Mouse (Mus musculus): ENCODE results near the gene Rpl35a. TPM values are rescaled to one million over a fixed set of nuclear protein-coding genes. Genes with fewer than 3 reads are reported as not detected.
A peak's percentile ranks its signal among the peaks of the same experiment; 100 is the strongest.
"Not testable (repeated sequence)": the region's sequence is repeated elsewhere in the genome, so short reads cannot be mapped to it uniquely, and the experiment has no call there.

Rpl35a gene
- polyA plus RNA-seq, 1 experiment from 2014 or later: 477 TPM

DNA sequence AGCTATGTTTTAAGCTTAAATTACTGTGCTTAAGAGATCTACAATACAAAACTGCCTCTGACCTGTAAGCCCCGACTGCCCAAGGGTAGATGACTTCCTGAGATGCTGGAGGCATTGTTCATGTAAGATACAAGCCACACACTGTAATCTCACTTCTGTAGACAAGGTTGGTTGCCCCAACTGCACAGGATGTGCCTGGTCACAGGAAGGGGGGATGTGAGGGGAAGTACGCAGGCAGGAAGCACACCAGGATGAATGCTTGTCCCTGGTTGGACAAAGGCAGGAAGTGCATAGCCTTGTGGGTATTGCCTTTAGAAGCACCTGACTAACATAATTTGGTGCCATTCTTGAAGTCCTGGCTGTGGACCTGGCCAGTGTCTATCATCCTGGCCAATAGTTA lies 13.0 kb upstream of the Rpl35a start:
- Histone ChIP-seq H3K4me3 (replicated peaks; ENCODE audit: low read depth, low read length) (no peak overlapping the region), H3K4me2 (ENCODE audit: low read length) (no peak overlapping the region), H3K4me1 (ENCODE audit: control insufficient read depth, insufficient read depth, low read length) (no peaks in the 10 kb centered on the region), H3K27me3 (ENCODE audit: control insufficient read depth, insufficient read depth, low read length) (no peaks in the 10 kb centered on the region), H3K27ac (replicated peaks; ENCODE audit: low read depth, low read length) (no peak overlapping the region), H3K9ac (replicated peaks; ENCODE audit: low read length) (no peak overlapping the region), H3K9me3 (ENCODE audit: control insufficient read depth, low read length) (no peaks in the 10 kb centered on the region), H3K36me3 (ENCODE audit: control insufficient read depth, insufficient read depth, low read length) (no peaks in the 10 kb centered on the region)
- no peak for DNase-seq
- ATAC-seq (ENCODE audit: low FRiP score, low TSS enrichment): no peak
- WGBS: 77% methylated on average over 2 of the region's 2 CpGs

DNA sequence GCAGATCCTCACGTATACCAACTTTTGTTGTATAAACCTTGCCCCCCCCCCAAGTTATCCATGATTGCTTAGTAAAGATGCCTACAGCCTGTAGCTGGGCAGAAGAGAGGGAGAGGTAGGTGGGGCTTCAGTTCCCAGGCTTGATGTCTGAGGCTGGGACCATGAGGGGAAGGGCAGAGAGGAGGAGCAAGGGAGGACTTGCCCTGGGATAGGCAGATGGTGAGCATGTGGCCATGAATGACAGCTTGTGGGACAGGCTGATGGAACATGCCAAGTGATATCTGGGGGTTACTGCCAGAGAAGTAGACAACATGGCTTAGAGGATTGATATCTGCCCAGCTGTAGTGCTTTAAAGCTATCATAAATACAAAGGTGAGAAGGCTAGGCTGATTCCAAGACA lies 8.2 kb upstream of the Rpl35a start:
- Histone ChIP-seq H3K4me3 (replicated peaks; ENCODE audit: low read depth, low read length) (no peak overlapping the region), H3K9ac (replicated peaks; ENCODE audit: low read length) (no peak overlapping the region), H3K27ac (replicated peaks; ENCODE audit: low read depth, low read length) (no peak overlapping the region), H3K27me3 (ENCODE audit: control insufficient read depth, insufficient read depth, low read length) (no peaks in the 10 kb centered on the region), H3K36me3 (ENCODE audit: control insufficient read depth, insufficient read depth, low read length) (0 out of 2 replicates have a peak, but pooled peaks cover 3% of the 10 kb centered on the region), H3K9me3 (ENCODE audit: control insufficient read depth, low read length) (no peaks in the 10 kb centered on the region), H3K4me2 (ENCODE audit: low read length) (no peak overlapping the region), H3K4me1 (ENCODE audit: control insufficient read depth, insufficient read depth, low read length) (no peaks in the 10 kb centered on the region)
- 97% methylated on average over 1 of the region's 1 CpGs for WGBS
- ATAC-seq (ENCODE audit: low FRiP score, low TSS enrichment) (no peak), DNase-seq (no peak)

DNA sequence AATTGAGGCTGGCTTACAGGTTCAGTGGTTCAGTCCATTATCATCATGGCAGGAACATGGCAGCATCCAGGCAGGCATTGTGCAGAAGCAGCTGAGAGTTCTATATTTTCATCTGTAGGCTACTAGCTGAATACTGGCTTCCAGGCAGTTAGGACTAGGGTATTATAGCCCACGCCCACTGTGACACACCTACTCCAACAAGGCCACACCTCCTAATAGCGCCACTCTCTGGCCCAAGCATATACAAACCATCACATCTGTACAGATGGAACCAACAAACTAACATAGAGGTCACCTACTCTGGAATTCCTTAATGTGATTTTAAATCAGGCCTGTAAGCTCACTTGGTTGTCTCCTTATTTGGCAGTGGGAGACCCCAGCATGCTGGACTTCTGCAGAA lies 7.6 kb upstream of the Rpl35a start:
- ATAC-seq (ENCODE audit: low FRiP score, low TSS enrichment): no peak
- Histone ChIP-seq H3K9ac (replicated peaks; ENCODE audit: low read length) (no peak overlapping the region), H3K27me3 (ENCODE audit: control insufficient read depth, insufficient read depth, low read length) (no peaks in the 10 kb centered on the region), H3K9me3 (ENCODE audit: control insufficient read depth, low read length) (no peaks in the 10 kb centered on the region), H3K36me3 (ENCODE audit: control insufficient read depth, insufficient read depth, low read length) (0 out of 2 replicates have a peak, but pooled peaks cover 3% of the 10 kb centered on the region), H3K4me3 (replicated peaks; ENCODE audit: low read depth, low read length) (no peak overlapping the region), H3K4me2 (ENCODE audit: low read length) (no peak overlapping the region), H3K4me1 (ENCODE audit: control insufficient read depth, insufficient read depth, low read length) (no peaks in the 10 kb centered on the region), H3K27ac (replicated peaks; ENCODE audit: low read depth, low read length) (no peak overlapping the region)
- 81% methylated on average over 2 of the region's 2 CpGs for WGBS
- no peak for DNase-seq

DNA sequence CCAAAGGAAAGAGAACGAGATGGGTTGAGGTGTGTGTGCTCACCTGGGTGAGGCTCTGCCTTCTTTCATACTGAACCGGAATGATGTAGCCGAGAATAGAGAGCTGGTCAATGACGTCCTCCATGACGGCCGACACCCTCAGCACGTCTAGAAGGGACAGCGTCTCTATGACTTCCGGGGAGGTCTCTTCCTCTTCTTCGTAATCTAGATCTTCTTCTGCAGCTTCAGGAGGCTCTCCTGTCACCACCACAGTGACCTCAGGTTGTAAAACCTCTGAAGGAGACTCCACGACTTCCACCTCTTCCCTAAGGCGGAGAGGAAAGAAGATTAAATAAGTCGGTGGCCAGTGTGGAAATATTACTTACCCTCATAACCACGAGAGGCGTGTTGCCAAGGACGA lies 6.4 kb upstream of the Rpl35a start:
- H3K4me3 ChIP-seq (replicated peaks; ENCODE audit: low read depth, low read length): no peak overlapping the region
- no peaks in the 10 kb centered on the region for H3K27me3 ChIP-seq (ENCODE audit: control insufficient read depth, insufficient read depth, low read length)
- no peaks in the 10 kb centered on the region for H3K4me1 ChIP-seq (ENCODE audit: control insufficient read depth, insufficient read depth, low read length)
- no peak overlapping the region for H3K4me2 ChIP-seq (ENCODE audit: low read length)
- H3K27ac ChIP-seq (replicated peaks; ENCODE audit: low read depth, low read length): no peak overlapping the region
- DNase-seq (no peak), ATAC-seq (ENCODE audit: low FRiP score, low TSS enrichment) (no peak)
- no peaks in the 10 kb centered on the region for H3K9me3 ChIP-seq (ENCODE audit: control insufficient read depth, low read length)
- no peak overlapping the region for H3K9ac ChIP-seq (replicated peaks; ENCODE audit: low read length)
- 96% methylated on average over 16 of the region's 16 CpGs for WGBS
- H3K36me3 ChIP-seq (ENCODE audit: control insufficient read depth, insufficient read depth, low read length): 0 out of 2 replicates have a peak, but pooled peaks cover 3% of the 10 kb centered on the region

DNA sequence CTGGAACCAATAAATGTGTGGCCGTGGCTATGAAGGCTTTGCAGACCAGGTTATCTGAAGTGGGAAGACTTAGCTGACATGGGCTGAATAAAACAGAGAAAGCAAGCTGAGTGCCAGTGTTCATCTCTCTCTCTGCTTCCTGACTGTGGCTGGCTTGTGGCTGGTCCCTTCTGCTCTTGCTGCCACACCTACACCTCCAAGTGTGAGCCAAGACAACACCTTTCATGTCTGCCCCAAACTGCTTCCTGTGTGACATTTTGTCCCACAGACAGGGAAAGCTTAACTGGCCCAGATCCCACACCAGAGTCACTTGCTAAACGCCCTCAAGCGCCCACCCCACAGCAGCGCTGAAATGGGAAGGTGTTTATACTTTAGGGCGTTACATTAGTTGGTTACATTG lies 3.1 kb upstream of the Rpl35a start:
- Histone ChIP-seq H3K9me3 (ENCODE audit: control insufficient read depth, low read length) (no peaks in the 10 kb centered on the region), H3K4me2 (ENCODE audit: low read length) (no peak overlapping the region), H3K9ac (replicated peaks; ENCODE audit: low read length) (no peak overlapping the region), H3K36me3 (ENCODE audit: control insufficient read depth, insufficient read depth, low read length) (peaks cover 7% of the 10 kb centered on the region), H3K4me1 (ENCODE audit: control insufficient read depth, insufficient read depth, low read length) (peaks cover 7% of the 10 kb centered on the region; the same call in 1 of the 2 replicates), H3K27me3 (ENCODE audit: control insufficient read depth, insufficient read depth, low read length) (no peaks in the 10 kb centered on the region), H3K27ac (replicated peaks; ENCODE audit: low read depth, low read length) (no peak overlapping the region), H3K4me3 (replicated peaks; ENCODE audit: low read depth, low read length) (no peak overlapping the region)
- DNase-seq: no peak
- WGBS: 82% methylated on average over 5 of the region's 5 CpGs
- ATAC-seq (ENCODE audit: low FRiP score, low TSS enrichment): no peak

DNA sequence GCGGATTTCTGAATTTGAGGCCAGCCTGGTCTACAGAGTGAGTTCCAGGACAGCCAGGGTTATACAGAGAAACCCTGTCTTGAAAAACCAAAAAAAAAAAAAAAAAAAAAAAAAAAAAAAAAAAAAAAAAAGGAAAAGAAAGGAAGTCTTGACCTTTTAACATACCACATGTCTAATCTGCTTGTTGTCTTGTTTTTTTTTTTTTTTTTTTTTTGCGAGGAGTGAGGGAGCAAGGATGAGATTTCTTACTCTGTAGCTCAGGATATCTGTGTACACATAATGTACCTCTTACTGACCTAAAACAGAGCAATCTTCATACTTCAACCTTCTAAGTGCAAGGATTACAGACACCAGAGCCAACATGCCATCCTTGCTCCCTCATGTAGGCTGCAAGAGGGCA lies 1.3 kb upstream of the Rpl35a start:
- not testable (repeated sequence) for H3K4me1 ChIP-seq (ENCODE audit: control insufficient read depth, insufficient read depth, low read length)
- WGBS: 91% methylated on average over 2 of the region's 2 CpGs

DNA sequence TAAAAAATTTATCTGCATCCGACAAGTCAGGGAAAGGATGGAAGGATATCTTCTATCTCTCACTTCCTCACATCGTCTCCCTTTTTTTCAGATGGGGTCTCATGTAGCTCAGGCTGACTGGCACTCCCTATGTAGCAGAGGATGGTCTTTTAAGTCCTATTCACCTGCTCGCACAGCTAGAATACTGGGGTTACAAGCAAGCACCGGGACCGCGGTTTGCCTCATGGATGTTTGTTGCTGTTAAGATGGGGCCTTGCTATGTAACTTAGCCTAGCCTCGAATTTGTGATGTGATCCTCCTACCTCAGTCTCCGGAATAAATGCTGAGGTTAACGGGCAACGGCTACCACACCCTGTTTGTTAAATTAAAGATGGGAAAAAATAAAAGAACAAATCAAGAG lies 598 bp upstream of the Rpl35a start:
- Histone ChIP-seq H3K4me3 (replicated peaks; ENCODE audit: low read depth, low read length) (peak overlapping the region; percentile 95), H3K27me3 (ENCODE audit: control insufficient read depth, insufficient read depth, low read length) (no peaks in the 10 kb centered on the region), H3K9me3 (ENCODE audit: control insufficient read depth, low read length) (no peaks in the 10 kb centered on the region), H3K9ac (replicated peaks; ENCODE audit: low read length) (peak overlapping the region; percentile 39; the same call in 1 of the 2 replicates), H3K27ac (replicated peaks; ENCODE audit: low read depth, low read length) (no peak overlapping the region), H3K4me2 (ENCODE audit: low read length) (peak overlapping the region; percentile 88), H3K4me1 (ENCODE audit: control insufficient read depth, insufficient read depth, low read length) (peaks cover 9% of the 10 kb centered on the region; the same call in 1 of the 2 replicates), H3K36me3 (ENCODE audit: control insufficient read depth, insufficient read depth, low read length) (peaks cover 29% of the 10 kb centered on the region)
- DNase-seq: no peak
- 0 out of 2 replicates have a peak, but pooled peaks have one; percentile 21 for ATAC-seq (ENCODE audit: low FRiP score, low TSS enrichment)
- 19% methylated on average over 10 of the region's 10 CpGs for WGBS

More for the DNA sequence above, 1.3 kb upstream of the Rpl35a start:
- H3K4me2 ChIP-seq (ENCODE audit: low read length); DNase-seq; H3K9me3 ChIP-seq (ENCODE audit: control insufficient read depth, low read length); H3K4me3 ChIP-seq (replicated peaks; ENCODE audit: low read depth, low read length); H3K27me3 ChIP-seq (ENCODE audit: control insufficient read depth, insufficient read depth, low read length); H3K27ac ChIP-seq (replicated peaks; ENCODE audit: low read depth, low read length); ATAC-seq (ENCODE audit: low FRiP score, low TSS enrichment); H3K9ac ChIP-seq (replicated peaks; ENCODE audit: low read length): not testable (repeated sequence)
- peaks cover 22% of the 10 kb centered on the region for H3K36me3 ChIP-seq (ENCODE audit: control insufficient read depth, insufficient read depth, low read length)

DNA sequence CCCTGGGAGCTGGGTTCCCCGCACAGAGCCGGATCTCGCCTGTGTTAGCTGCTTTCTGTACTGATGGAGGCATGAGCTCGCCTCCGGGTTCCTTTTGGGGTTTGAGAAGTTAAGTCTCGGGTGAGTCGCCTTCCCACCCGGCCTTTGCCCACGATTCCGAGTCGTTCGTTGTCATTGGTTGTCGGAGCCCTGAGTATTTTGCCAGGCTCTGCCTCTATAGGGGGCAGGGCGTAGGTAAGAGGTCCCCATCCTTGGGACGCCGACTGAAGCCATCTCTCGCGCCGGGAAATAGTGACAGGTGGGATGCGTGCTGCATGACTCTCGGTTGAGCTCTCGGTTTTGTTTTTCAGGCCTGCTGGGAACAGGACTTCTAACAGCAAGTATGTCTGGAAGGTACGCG lies 533 bp downstream of the Rpl35a start:
- no peaks in the 10 kb centered on the region for H3K9me3 ChIP-seq (ENCODE audit: control insufficient read depth, low read length)
- peaks cover 12% of the 10 kb centered on the region for H3K4me1 ChIP-seq (ENCODE audit: control insufficient read depth, insufficient read depth, low read length)
- H3K27ac ChIP-seq (replicated peaks; ENCODE audit: low read depth, low read length): peak overlapping the region; percentile 85
- whole genome bisulfite sequencing: under 1% methylated on average over 24 of the region's 24 CpGs
- ATAC-seq (ENCODE audit: low FRiP score, low TSS enrichment) (peak; percentile 57), DNase-seq (no peak)
- no peaks in the 10 kb centered on the region for H3K27me3 ChIP-seq (ENCODE audit: control insufficient read depth, insufficient read depth, low read length)
- H3K9ac ChIP-seq (replicated peaks; ENCODE audit: low read length): peak overlapping the region; percentile 71
- H3K4me2 ChIP-seq (ENCODE audit: low read length): peak overlapping the region; percentile 88
- peaks cover 35% of the 10 kb centered on the region for H3K36me3 ChIP-seq (ENCODE audit: control insufficient read depth, insufficient read depth, low read length)
- peak overlapping the region; percentile 95 for H3K4me3 ChIP-seq (replicated peaks; ENCODE audit: low read depth, low read length)

DNA sequence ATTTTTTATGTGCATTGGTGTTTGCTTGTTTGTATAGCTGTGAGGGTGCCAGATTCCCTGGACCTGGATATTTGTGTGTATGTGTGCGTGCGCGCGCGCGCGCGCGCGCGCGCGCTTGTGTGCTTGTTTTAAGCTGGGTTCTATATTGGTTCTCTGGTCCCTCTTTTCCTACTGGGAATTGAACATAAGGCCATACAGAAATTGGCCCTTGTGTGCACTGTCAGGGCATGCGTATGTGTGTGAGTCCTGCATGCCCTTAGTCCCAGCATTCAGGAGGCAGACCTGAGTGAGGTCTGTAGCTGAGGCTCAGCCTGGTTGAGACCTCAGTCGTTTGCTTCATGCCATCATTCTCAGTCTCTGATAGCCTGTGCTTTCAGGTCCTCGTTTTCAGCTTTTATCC lies 1.8 kb downstream of the Rpl35a start:
- Histone ChIP-seq H3K27ac (replicated peaks; ENCODE audit: low read depth, low read length) (no peak overlapping the region), H3K36me3 (ENCODE audit: control insufficient read depth, insufficient read depth, low read length) (peaks cover 35% of the 10 kb centered on the region), H3K9ac (replicated peaks; ENCODE audit: low read length) (no peak overlapping the region; the same call in 1 of the 2 replicates), H3K4me3 (replicated peaks; ENCODE audit: low read depth, low read length) (peak overlapping the region; percentile 95; the same call in 1 of the 2 replicates), H3K9me3 (ENCODE audit: control insufficient read depth, low read length) (no peaks in the 10 kb centered on the region), H3K27me3 (ENCODE audit: control insufficient read depth, insufficient read depth, low read length) (no peaks in the 10 kb centered on the region), H3K4me1 (ENCODE audit: control insufficient read depth, insufficient read depth, low read length) (peaks cover 16% of the 10 kb centered on the region), H3K4me2 (ENCODE audit: low read length) (peak overlapping the region; percentile 88)
- no peak for ATAC-seq (ENCODE audit: low FRiP score, low TSS enrichment)
- DNase-seq: no peak
- WGBS: 93% methylated on average over 16 of the region's 16 CpGs
